Mouse (Mus musculus): ENCODE measurements around the gene Vwa3b.

Gene Vwa3b

GRCm38 (mm10) chr1:37011626-37012209 lies 14.7 kb upstream of the Vwa3b start:
- no peak for DNase-seq

DNA sequence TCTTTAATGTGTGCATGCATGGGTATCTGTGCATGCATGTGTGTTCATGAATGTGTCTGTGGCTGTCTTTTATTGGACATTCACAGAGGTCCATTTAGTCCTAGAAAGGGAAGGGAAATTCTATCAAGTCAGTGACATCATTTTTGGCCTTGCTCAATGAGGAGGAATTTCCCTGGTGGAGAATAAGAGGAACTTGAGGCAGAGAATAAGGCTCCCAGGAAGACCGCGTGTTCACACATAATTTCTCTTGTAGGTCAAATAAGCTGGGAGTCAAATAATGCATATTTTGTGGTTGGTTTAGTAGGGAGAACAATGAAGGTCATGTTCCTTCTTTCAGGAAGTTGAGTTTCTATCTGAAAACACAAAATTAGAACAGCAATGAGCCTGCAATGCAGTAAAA lies 13.4 kb upstream of the Vwa3b start:
- no peak for DNase-seq

DNA sequence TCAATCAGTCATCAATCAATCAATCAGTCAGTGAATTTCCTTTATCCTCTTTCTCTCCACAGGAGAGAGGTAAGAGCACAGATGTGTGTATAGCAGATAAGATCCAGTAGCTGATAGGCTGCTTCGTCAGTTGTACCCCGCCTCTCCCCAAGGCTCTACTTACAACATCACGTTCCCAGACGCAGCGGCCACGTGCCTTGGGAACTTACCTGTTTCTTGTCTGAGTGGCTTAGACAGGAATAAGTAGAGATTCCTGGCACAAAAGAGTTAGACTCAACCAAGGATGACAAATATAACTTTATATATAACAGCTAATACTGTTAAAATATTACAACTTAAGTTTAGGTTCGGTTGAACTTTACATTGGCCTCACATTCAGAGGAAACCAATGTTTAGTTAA lies 12.7 kb upstream of the Vwa3b start:
- DNase-seq: peak; percentile 78

DNA sequence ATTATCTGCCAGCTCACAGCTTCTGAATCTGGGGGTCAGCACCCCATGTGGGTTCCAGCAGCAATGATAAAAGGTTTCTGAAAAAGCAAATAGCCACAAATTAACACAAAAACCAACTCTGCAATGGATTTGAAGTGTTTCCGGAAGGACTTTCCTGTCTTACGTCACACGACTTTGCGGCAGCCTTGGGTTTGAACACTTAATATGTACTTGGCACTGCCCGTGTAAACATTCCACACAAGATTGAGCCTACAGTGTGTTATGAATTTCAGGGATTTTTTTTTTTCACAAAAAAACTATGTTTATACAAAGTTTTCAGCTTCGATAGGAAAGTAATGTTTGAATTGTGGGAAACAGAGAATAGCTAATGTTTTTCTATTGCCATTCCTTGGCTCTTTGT lies 7.4 kb upstream of the Vwa3b start:
- no peak for DNase-seq

DNA sequence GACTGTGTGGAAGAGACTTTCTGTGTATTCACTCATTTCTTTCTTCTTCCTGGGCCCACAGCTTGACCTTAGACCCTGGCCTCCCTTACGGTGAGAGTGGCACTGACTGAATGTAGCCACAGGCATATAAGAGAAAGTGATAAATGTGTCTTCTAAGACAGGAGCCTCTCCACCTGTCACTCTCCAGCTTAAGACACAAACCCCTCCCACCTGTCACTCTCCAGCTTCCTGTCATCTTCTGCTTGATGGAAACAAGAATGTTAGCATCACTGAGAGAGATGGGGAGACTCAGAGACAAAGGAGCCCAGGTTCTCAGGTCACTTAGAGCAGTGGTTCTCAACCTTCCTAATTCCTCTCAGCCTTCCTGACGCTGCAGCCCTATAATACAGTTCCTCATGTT lies 3.7 kb upstream of the Vwa3b start:
- no peak for DNase-seq

DNA sequence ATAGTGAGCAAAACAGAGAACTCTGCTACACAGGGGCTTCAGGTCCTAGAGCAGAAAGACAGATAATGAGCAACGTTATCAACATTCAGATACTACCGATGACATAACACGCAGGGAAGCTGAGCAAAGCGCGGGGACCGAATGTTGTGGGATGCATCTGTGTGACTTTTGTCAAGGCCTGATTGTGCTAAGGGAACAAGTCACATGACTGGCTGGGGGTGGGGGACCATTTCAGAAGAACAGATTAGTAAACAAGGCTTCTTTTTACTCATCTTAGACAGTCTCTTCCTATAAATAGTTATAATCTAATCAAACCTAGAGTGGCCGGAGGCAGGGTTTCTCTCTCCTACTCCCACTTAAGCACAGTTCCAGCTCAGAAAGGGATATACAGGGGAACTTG lies 1.7 kb upstream of the Vwa3b start:
- no peak for DNase-seq

DNA sequence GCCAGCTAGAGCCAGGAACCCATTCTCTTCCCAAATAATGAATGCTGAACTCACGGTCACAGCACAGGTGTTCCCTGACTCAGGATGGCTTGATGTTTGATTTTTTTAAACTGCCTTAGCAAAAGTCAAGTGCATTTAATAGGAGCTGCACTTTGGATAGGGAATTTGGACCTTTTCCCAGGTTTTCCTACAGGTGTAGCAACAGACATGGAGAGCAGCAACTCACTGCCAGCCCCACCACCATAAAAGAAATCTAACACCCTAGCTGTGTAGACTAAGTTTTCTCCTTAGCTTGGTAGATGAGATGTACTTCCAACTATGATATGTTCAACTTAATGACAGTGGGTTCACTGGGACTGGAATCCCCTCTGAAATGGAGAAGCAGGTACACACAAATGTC lies 1.0 kb upstream of the Vwa3b start:
- no peak for DNase-seq

- DNase-seq: no peak
Measured at GRCm38 (mm10) chr1:37026866-37027265, 470 bp downstream of the Vwa3b start.

GRCm38 (mm10) chr1:37028439-37029153 lies 2.2 kb downstream of the Vwa3b start:
- DNase-seq: no peak

DNA sequence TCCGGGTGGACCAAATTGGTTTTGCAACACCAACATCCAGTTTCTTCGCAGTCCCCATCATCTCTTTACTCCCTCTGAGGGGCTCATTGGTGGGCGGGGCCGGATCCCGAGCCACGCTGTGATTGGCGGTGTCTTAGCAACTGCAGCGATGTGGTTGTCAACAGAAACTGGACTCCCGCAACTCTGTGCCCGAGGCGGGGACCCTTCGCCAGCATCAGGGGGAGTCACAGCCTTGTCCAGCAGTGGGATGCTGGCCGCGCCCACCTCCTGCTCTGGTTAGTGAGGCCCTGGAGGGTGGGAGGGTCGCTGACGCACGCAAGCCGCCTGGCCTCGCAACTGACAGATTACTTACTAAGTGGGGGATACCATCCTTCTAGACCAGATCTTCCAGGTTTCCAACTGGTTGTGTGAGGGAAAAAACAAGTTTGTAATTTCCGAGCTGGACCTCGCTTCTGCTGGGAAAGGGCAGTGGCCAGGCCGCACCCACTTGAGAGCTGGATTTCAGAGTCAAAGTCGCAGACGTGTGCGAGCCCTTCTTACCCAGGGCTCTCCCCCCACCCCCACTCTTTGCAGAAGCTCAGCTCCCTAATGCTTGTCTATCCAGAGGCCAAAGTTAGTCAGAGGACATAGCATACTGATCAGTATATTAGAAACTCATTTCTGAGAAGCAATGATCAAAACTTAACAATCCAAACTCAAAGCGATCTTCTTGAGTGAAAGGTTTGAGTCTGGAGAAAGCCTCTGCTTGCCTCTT lies 2.9 kb downstream of the Vwa3b start:
- peak; percentile 21 for DNase-seq

DNA sequence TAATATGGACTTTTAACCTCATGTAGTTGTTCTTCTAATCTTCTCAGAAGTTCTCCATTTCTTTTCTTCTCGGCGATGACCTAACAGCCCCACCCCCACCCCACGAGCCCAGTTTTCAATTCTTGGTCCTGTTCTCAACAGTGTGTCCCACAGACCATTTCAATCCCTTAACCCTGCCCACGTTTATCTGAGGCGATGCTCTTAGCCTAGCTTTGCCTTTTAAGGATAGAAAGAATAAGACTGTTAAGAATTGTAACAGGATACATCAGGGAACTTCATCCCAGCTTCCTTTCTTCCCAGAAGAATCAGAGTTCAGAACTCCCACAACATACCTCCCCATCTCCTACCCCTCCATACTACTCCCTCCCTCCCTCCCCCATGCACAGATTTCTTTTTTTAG lies 3.5 kb downstream of the Vwa3b start:
- DNase-seq: no peak

GRCm38 (mm10) chr1:37030693-37031092 lies 4.3 kb downstream of the Vwa3b start:
- no peak for DNase-seq

- DNase-seq: no peak
Measured at GRCm38 (mm10) chr1:37035879-37036278, 9.5 kb downstream of the Vwa3b start.

GRCm38 (mm10) chr1:37041126-37041525 lies 14.7 kb downstream of the Vwa3b start:
- no peak for DNase-seq

GRCm38 (mm10) chr1:37041856-37042255 lies 15.5 kb downstream of the Vwa3b start:
- DNase-seq: no peak

DNA sequence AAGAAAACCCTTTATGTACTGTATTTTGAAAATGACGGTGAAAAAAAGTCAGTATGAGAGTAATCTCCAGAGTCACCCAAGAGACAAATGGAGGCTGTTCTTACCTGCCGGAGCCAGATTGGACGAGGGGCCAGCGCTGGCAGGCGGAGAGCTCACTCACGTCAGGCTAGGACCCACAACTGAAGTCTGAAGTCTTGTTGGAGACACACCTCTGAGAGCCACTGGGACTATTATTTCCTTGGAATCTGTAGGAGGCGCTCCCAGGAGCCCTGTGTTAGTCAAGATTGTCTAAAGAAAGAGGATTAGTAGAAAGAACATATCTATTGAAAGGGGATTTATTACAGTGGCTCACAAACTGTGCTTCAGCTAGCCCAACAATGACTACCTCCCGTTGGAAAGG lies 16.4 kb downstream of the Vwa3b start:
- no peak for DNase-seq

GRCm38 (mm10) chr1:37043196-37043595 lies 16.8 kb downstream of the Vwa3b start:
- no peak for DNase-seq

DNA sequence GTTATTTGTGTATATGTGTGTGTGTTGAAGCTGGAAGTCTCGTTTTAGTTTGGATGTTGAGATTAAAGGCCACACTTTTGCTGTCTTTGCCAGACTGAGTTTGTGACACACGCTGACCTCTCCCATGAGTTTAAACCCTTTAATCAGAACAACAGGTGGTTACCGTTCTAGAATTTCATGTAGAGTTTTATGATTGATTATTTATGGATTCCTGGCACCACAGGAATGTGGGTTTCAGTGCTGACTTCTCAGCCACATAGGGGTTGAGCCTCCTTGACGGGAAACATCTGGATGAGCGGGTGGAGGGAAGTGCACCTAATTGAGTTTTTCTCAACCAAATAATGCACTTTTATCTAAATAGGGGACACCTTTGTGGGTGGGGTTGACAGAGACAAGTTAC lies 19.1 kb downstream of the Vwa3b start:
- no peak for DNase-seq

DNA sequence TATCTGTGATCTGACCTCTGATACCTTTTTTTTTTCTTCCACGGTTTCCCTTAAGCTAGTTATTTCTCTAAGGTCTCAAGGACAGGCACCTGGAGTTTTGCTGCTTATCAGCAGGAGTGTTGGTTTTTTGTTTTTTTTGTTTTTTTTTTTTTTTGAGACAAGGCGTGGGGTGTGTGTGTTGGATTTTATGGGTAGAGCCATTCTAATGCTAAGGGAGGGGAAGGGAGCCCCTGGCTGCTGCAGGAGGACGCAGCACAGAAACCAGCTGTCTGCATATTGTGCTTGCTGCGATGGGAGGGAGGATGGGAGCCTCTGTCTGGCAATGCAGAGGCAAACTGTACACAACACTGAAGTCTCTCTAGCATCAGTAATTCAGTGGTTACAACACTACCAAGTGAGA lies 22.8 kb downstream of the Vwa3b start:
- DNase-seq: no peak

DNA sequence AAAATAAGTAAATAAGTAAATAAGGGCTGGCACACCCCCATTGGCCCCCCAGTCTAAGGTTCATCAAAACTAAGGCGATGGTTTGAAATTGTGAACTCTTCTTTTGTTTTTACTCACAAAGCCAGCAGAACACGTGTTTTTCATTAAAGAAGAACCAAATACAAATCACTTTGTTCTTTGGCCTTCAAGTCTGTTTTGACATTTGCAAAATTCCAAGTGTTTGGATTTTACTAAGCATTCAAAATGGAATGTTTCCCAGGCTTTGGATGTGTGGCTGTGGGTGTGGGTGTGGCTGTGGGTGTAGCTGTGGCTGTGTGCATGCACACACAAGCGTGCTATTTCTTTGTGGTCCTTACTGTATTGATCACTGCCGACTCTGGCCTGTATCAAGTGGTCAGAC lies 27.3 kb downstream of the Vwa3b start:
- no peak for DNase-seq

- no peak for DNase-seq
Measured at GRCm38 (mm10) chr1:37056831-37057561, 30.6 kb downstream of the Vwa3b start.

DNA sequence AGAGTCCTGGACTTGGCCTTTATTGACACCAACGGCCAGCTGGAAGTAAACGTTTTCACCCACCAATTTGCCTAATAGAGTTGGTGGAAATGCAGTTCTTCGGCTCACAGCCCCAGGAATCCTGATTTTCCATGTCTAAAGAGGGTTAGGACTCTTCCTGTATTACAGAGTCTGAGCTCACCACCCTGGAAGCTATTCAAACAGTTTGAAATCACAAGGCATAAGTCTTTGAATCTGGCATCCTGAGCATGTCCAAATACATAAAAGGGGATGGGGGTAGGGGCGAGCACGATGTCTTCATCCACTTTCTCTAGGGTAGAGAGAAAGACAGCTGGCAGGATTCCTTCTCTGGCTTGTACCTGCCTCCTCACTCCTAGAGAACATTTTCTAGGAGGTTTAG lies 34.5 kb downstream of the Vwa3b start:
- DNase-seq: no peak

GRCm38 (mm10) chr1:37063053-37063452 lies 36.7 kb downstream of the Vwa3b start:
- no peak for DNase-seq

- DNase-seq: peak; percentile 24
Measured at GRCm38 (mm10) chr1:37063841-37064240, 37.4 kb downstream of the Vwa3b start.

Measured in kidney, adult 11 months (tissue).